Mouse (Mus musculus) layer of hippocampus, postnatal 10 days (tissue): ENCODE data around the gene Tmem256. TPM values are rescaled to one million over a fixed set of nuclear protein-coding genes. Genes with fewer than 3 reads are reported as not detected.

Experiments
- DNase-seq, 2 experiments: peaks; one replicate each; pipeline ENCODE4 v3.0.0; 2021; ENCODE audit warnings: low spot score in 2 of 2
- microRNA-seq, 2 experiments: library from miRNA; unstranded; fragments of <30 nt; microRNA quantifications; one replicate each; pipeline ENCODE4 v1.2.0; 2021
- total RNA-seq, 2 experiments: library from RNA; stranded (reverse); gene quantifications; 2 replicates each; pipeline ENCODE4 v1.2.3; 2021

Tmem256 gene
- total RNA-seq, 2 experiments from 2014 or later: 148 to 153 TPM

DNA sequence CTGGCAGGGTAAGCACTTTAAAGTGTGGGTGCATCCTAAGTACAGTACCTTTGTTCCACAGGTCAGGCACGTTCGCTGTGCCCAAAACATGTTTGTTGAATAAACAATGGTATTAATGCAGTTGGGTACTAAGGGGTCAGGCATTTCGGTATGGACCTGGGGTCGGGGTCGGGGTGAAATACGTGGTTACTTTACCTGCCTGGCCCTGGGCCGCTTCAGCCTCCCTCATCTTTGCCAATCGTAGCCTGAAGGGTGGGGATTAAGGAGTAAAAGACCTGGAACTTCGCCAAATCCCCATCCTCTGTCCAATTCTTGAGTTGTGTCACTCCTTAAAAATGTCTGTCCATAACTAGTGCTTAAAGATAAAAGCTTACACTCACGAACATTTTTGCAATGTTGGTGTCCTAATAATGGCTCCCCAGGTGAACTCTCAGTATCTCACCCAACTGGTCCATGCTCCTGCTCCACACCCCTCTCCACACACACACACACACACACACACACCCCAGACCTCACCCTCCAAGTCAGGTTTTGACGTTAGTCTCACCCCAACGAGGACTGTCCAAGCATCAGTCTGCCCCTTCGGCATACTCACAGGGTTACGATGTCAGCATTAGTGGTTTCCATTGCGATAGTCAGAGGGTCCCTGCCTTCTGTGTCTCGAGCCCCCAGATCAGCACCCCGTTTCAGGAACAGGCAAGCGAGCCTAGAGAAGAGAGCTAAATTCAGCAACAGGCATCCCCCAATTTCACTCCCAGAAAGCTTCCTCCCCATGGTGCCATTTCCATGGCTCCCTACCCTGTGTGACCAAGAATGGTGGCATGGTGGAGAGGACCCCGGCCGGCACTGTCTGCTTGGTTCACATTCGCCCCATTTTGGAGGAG is 43.7 kb downstream of the Tmem256 start:
- no peak for DNase-seq

DNA sequence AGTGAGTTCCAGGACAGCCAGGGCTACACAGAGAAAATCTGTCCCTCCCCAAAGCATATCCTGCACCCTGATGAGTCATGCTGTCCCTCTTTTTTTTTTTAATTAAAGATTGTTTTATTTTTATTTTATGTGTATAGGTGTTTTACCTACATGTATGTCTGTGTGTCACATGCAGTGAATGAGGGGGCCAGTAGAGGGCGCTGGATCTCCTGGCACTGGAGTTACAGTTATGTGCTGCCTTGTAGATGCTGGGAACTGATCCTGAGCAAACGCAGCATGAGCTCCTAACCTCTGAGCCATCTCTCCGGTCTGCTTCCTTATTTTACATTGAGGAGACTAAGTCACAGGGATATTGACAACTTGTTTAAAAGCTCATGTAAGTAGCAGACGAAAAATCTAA is 44.8 kb downstream of the Tmem256 start:
- no peak for DNase-seq

DNA sequence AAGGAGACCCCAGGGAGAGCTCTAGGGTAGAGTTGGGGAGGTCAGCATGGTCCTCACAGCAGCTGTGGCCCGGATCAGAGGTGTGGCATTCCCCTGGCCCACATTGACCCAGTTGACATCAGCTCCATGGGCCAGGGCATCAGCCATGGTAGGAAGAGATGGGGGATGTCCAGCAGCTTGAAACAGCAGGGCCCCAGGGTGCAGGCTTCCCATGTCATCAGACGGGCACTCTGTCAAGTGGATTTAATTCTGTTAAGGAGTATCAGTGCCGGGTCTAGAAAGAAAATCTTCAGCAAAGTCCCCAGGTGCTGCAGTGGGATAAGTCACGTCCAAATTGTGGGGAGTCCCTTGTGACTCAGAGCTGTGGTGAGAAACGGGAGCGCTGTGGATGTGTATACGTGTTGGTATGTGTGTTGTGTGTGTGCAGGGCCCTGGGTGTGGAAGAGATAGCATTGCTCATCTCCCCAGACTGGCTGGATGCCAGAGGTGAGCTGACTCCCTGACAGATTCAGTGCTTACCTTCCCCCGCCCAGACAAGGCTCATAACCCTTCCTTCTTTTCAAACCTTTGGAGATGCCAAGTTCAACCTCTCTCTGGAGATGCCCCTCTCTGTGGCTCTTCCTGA is 45.3 kb downstream of the Tmem256 start:
- DNase-seq: no peak

DNA sequence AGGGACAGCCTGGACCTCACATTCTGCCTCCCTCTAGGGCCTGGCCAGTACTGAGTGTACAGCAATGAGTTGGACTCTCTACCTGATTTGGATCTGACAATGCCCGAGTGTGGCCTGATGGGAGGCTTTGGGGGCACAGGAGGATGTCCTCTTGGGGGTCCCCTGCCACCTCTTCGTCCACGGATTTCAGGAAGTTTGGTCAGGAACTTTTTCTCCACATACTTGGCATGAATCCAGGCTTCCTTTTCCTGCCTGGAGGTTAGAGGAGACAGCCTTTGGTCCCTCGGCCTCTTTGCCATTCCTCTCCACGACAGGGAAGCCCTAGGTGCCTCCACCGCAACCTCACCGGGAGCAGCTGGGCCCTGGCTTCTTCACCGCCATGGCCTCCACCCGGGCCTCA is 45.9 kb downstream of the Tmem256 start:
- DNase-seq: no peak

DNA sequence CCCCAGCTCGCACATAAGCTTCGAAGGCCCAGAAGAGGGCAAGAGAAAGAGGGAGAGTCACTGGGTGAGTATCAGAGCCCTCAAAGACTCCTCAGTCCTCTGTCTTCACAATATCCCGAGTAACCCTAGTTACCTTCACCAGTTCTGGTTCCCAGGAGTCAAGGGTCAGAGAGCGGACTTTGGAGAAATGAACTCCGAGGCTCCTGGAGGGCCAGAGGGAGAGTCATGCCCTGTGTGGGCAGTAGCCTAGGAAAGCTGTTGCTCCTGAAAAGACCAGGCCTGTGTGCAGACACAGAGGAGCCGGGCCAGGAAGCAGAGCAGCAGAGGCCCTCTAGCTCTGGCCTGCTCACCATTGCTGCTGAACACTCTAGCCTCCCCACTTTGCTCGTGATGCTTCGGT is 46.3 kb downstream of the Tmem256 start:
- DNase-seq: no peak

DNA sequence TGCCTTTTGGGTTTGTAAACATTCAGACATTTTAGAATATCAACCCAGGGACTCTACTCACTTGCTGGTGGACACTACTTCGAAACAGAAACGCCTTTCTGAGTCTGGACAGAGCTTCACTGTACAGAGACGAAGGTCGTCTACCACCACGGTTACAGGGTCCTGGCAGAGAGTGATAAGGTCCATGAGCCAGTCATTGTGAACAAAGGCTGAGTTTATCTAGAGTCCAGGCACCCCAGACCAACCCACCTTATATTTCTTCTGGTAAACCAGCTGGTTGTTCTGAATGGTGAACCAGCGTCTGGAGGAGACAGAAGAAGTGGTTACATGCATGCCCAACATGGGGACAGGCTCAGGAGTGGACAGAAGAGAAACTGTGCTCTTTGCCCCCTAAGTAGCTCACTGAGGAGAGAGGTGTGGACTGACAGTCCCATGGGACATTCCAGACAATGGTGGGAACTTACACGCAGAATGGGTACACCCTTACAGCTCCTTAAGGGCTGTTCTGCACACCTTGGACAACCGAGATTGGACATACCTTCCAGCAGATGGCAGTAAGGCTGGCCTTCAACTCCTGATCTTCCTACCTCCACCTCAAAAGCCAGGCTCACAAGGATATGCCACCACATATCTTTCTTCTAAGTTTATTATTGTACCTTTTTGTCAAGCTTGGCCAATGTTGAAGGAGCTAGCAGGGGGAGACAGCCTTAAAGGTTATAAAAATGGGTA is 48.8 kb downstream of the Tmem256 start:
- DNase-seq: no peak

Small RNA genes lying within 50 kb of the gene (microRNA-seq; reads per million reads assigned to microRNA genes)
- gene Mir6924: 0 reads per million in 2 experiments

Other genes starting within 250 kb of the Tmem256 start
- gene Atp1b2, start 232.6 kb upstream of the Tmem256 start, total RNA-seq: 100 to 1,000 TPM; 456 to 463 TPM
- not detected for gene Shbg, start 220.6 kb upstream of the Tmem256 start, total RNA-seq
- 10 to 100 TPM; 15.0 to 17.1 TPM for gene Sat2, start 216.5 kb upstream of the Tmem256 start, total RNA-seq
- 100 to 1,000 TPM in 1 of 2 experiments, 10 to 100 TPM in 1; 99.2 to 103 TPM for gene Fxr2, start 205.5 kb upstream of the Tmem256 start, total RNA-seq
- gene Sox15, start 183.2 kb upstream of the Tmem256 start, total RNA-seq: not detected
- 10 to 100 TPM; 85.9 to 89.9 TPM for gene Mpdu1, start 175.9 kb upstream of the Tmem256 start, total RNA-seq
- 10 to 100 TPM in 1 of 2 experiments, 1 to 10 TPM in 1; 8.4 to 11.5 TPM for gene Cd68, start 172.4 kb upstream of the Tmem256 start, total RNA-seq
- 100 to 1,000 TPM; 492 to 501 TPM for gene Eif4a1, start 166.1 kb upstream of the Tmem256 start, total RNA-seq
- 10 to 100 TPM; 88.0 to 98.7 TPM for gene Senp3, start 156.4 kb upstream of the Tmem256 start, total RNA-seq
- gene Tnfsf13, start 152.7 kb upstream of the Tmem256 start, total RNA-seq: 1 to 10 TPM; 1.1 to 1.2 TPM
- 1 to 10 TPM; 6.7 to 8.3 TPM for gene Tnfsf12, start 142.7 kb upstream of the Tmem256 start, total RNA-seq
- gene Tnfsfm13, start 142.4 kb upstream of the Tmem256 start, total RNA-seq: under 1 TPM; 0.69 to 0.76 TPM
- 10 to 100 TPM; 55.6 to 59.4 TPM for gene Polr2a, start 79.9 kb upstream of the Tmem256 start, total RNA-seq
- gene Slc35g3, start 76.5 kb upstream of the Tmem256 start, total RNA-seq: under 1 TPM in 1 of 2 experiments, not detected in 1; 0.22 TPM
- gene Zbtb4, start 72.6 kb upstream of the Tmem256 start, total RNA-seq: 10 to 100 TPM; 69.7 to 72.8 TPM
- gene Chrnb1, start 42.6 kb upstream of the Tmem256 start, total RNA-seq: 1 to 10 TPM; 1.1 to 1.6 TPM
- gene Fgf11, start 36.7 kb upstream of the Tmem256 start, total RNA-seq: 10 to 100 TPM; 26.8 to 26.9 TPM
- gene Tmem102, start 32.9 kb upstream of the Tmem256 start, total RNA-seq: not detected
- gene Gm39566, start 23.2 kb upstream of the Tmem256 start, total RNA-seq: not detected
- gene Spem2, start 20.0 kb upstream of the Tmem256 start, total RNA-seq: not detected
- under 1 TPM; 0.34 to 0.54 TPM for gene Spem1, start 16.3 kb upstream of the Tmem256 start, total RNA-seq
- 100 to 1,000 TPM; 227 to 245 TPM for gene Nlgn2, start 730 bp upstream of the Tmem256 start, total RNA-seq
- 10 to 100 TPM; 31.2 to 37.7 TPM for gene Plscr3, start 7.9 kb downstream of the Tmem256 start, total RNA-seq
- gene Tnk1, start 20.2 kb downstream of the Tmem256 start, total RNA-seq: under 1 TPM in 1 of 2 experiments, not detected in 1; 0.25 TPM
- not detected for gene Tmem95, start 39.5 kb downstream of the Tmem256 start, total RNA-seq
- under 1 TPM; 0.85 TPM for gene Kctd11, start 42.9 kb downstream of the Tmem256 start, total RNA-seq
- under 1 TPM; 0.16 to 0.21 TPM for gene Acap1, start 57.0 kb downstream of the Tmem256 start, total RNA-seq
- 1 to 10 TPM; 2.4 to 2.5 TPM for gene 2810408A11Rik, start 62.5 kb downstream of the Tmem256 start, total RNA-seq
- gene Neurl4, start 62.6 kb downstream of the Tmem256 start, total RNA-seq: 100 to 1,000 TPM; 127 to 146 TPM
- gene Gps2, start 75.4 kb downstream of the Tmem256 start, total RNA-seq: 10 to 100 TPM; 27.8 to 30.2 TPM
- 100 to 1,000 TPM; 479 to 501 TPM for gene Eif5a, start 83.4 kb downstream of the Tmem256 start, total RNA-seq
- 1 to 10 TPM; 9.2 to 9.5 TPM for gene Ybx2, start 97.3 kb downstream of the Tmem256 start, total RNA-seq
- 1 to 10 TPM; 1.7 to 2.0 TPM for gene Slc2a4, start 109.7 kb downstream of the Tmem256 start, total RNA-seq
- not detected for gene Cldn7, start 126.3 kb downstream of the Tmem256 start, total RNA-seq
- gene Ctdnep1, start 142.6 kb downstream of the Tmem256 start, total RNA-seq: 100 to 1,000 TPM; 101 to 105 TPM
- gene Elp5, start 144.0 kb downstream of the Tmem256 start, total RNA-seq: 10 to 100 TPM; 98.0 to 99.5 TPM
- 100 to 1,000 TPM; 256 to 267 TPM for gene Gabarap, start 152.6 kb downstream of the Tmem256 start, total RNA-seq
- gene Phf23, start 157.3 kb downstream of the Tmem256 start, total RNA-seq: 10 to 100 TPM; 40.1 to 43.7 TPM
- 10 to 100 TPM; 26.1 to 38.9 TPM for gene Dvl2, start 162.1 kb downstream of the Tmem256 start, total RNA-seq
- gene Acadvl, start 176.9 kb downstream of the Tmem256 start, total RNA-seq: 10 to 100 TPM; 55.7 to 57.6 TPM
- 100 to 1,000 TPM; 705 to 717 TPM for gene Dlg4, start 178.4 kb downstream of the Tmem256 start, total RNA-seq
- 1 to 10 TPM; 1.2 to 1.3 TPM for gene Asgr1, start 215.6 kb downstream of the Tmem256 start, total RNA-seq